Mouse (Mus musculus) 3134 (cell line): Measurements from ENCODE around the gene Kars.
A peak's percentile ranks its signal among the peaks of the same experiment; 100 is the strongest.

Experiments
- DNase-seq: peaks from one replicate; pipeline ENCODE4 v3.0.0-alpha.2; 2011; ENCODE audit warnings: low spot score; ENCODE audit not compliant: insufficient read length; ENCODE audit errors: extremely low read depth

The Kars gene

GRCm38 (mm10) chr8:111984511-111984910 lies 26.6 kb downstream of the Kars start:
- DNase-seq = no peak

GRCm38 (mm10) chr8:111982116-111982515 lies 29.0 kb downstream of the Kars start:
- DNase-seq = no peak

- no peak for DNase-seq
These were observed 33.0 kb downstream of the Kars start for GRCm38 (mm10) chr8:111978147-111978546.

GRCm38 (mm10) chr8:111976326-111976725 lies 34.8 kb downstream of the Kars start:
- DNase-seq = no peak

- DNase-seq = no peak
These were observed 35.4 kb downstream of the Kars start for GRCm38 (mm10) chr8:111975706-111976105.

- DNase-seq = no peak
These were observed 37.0 kb downstream of the Kars start for GRCm38 (mm10) chr8:111974138-111974537.

GRCm38 (mm10) chr8:111968991-111969390 lies 42.1 kb downstream of the Kars start:
- DNase-seq = no peak

- DNase-seq = no peak
These were observed 42.6 kb downstream of the Kars start for GRCm38 (mm10) chr8:111968541-111968940.

GRCm38 (mm10) chr8:111967246-111967870 lies 43.8 kb downstream of the Kars start:
- DNase-seq = no peak

- peak; percentile 48 for DNase-seq
These were observed 46.1 kb downstream of the Kars start for GRCm38 (mm10) chr8:111964849-111965561.

GRCm38 (mm10) chr8:111964351-111964750 lies 46.8 kb downstream of the Kars start:
- no peak for DNase-seq

- no peak for DNase-seq
These were observed 47.6 kb downstream of the Kars start for GRCm38 (mm10) chr8:111963546-111963945.

- no peak for DNase-seq
These were observed 48.0 kb downstream of the Kars start for GRCm38 (mm10) chr8:111963091-111963490.

GRCm38 (mm10) chr8:111962589-111962988 lies 48.5 kb downstream of the Kars start:
- no peak for DNase-seq

- DNase-seq = no peak
These were observed 49.8 kb downstream of the Kars start for GRCm38 (mm10) chr8:111961330-111961729.

GRCm38 (mm10) chr8:111960591-111961321 lies 50.4 kb downstream of the Kars start:
- DNase-seq = no peak

GRCm38 (mm10) chr8:111957231-111957630 lies 53.9 kb downstream of the Kars start:
- DNase-seq = no peak

- no peak for DNase-seq
These were observed 55.2 kb downstream of the Kars start for GRCm38 (mm10) chr8:111955879-111956278.

GRCm38 (mm10) chr8:111954844-111955594 lies 56.1 kb downstream of the Kars start:
- no peak for DNase-seq

GRCm38 (mm10) chr8:111951936-111952335 lies 59.2 kb downstream of the Kars start:
- DNase-seq = no peak

GRCm38 (mm10) chr8:111951317-111951716 lies 59.8 kb downstream of the Kars start:
- no peak for DNase-seq
